Mouse (Mus musculus) liver, adult 2 months (tissue): ENCODE results near the gene 4930432K21Rik.

Source experiments
- CTCF ChIP-seq: fragments of 200-500 bp; IDR thresholded peaks from 2 replicates; pipeline ENCODE4 v1.5.1; 2011; ENCODE audit warnings: low read depth, low read length, control low read depth
- POLR2A ChIP-seq: fragments of 200-500 bp; IDR thresholded peaks from 2 replicates; pipeline ENCODE4 v1.6.1; 2011; ENCODE audit warnings: low read length, control low read depth; ENCODE audit not compliant: insufficient read depth; ENCODE audit errors: extremely low read depth

- TF ChIP-seq POLR2A (no peak), CTCF (no peak)
Measured at GRCm38 (mm10) chr8:84149181-84149580, 1.4 kb downstream of the 4930432K21Rik start.
